Mouse (Mus musculus) limb, embryonic 14.5 days (tissue): ENCODE data around the gene Tmem239. TPM values are rescaled to one million over a fixed set of nuclear protein-coding genes. Genes with fewer than 3 reads are reported as not detected.

Experiments used
- ATAC-seq: fragments of 200-750 bp; cut with Nextera tagmentation; 2 replicates; pipeline ENCODE4 v1.8.0; 2017; ENCODE audit warnings: low read depth, moderate number of reproducible peaks, moderate TSS enrichment; ENCODE audit not compliant: low FRiP score
- DNase-seq: peaks from one replicate; pipeline ENCODE4 v3.0.0-alpha.2; 2015; ENCODE audit warnings: low spot score
- H3K27ac ChIP-seq: fragments of 300-500 bp; sonication (generic); replicated peaks from 2 replicates; pipeline ENCODE4 v1.5.1; 2014; ENCODE audit warnings: low read depth, mild to moderate bottlenecking, low read length, moderate library complexity, mixed read lengths
- H3K27me3 ChIP-seq: fragments of 300-500 bp; sonication (generic); 2 replicates; pipeline ENCODE4 v1.6.1; 2014; ENCODE audit warnings: low read length, mixed read lengths; ENCODE audit not compliant: control insufficient read depth, insufficient read depth
- H3K36me3 ChIP-seq: fragments of 300-500 bp; sonication (generic); 2 replicates; pipeline ENCODE4 v1.6.1; 2014; ENCODE audit warnings: mild to moderate bottlenecking, low read length, moderate library complexity, mixed read lengths; ENCODE audit not compliant: control insufficient read depth, insufficient read depth
- H3K4me1 ChIP-seq: fragments of 300-500 bp; sonication (generic); 2 replicates; pipeline ENCODE4 v1.6.1; 2014; ENCODE audit warnings: antibody characterized with exemption, low read length, mixed read lengths; ENCODE audit not compliant: control insufficient read depth, insufficient read depth
- H3K4me2 ChIP-seq: fragments of 300-500 bp; sonication (generic); replicated peaks from 2 replicates; pipeline ENCODE4 v1.6.1; 2014; ENCODE audit warnings: low read depth, mild to moderate bottlenecking, low read length, moderate library complexity; ENCODE audit not compliant: severe bottlenecking
- H3K4me3 ChIP-seq: fragments of 300-500 bp; sonication (generic); replicated peaks from 2 replicates; pipeline ENCODE4 v1.5.1; 2014; ENCODE audit warnings: low read length
- H3K9ac ChIP-seq: fragments of 300-500 bp; sonication (generic); 2 replicates; pipeline ENCODE4 v1.6.1; 2014; ENCODE audit warnings: mild to moderate bottlenecking, low read depth, low read length, moderate library complexity; ENCODE audit not compliant: severe bottlenecking
- H3K9me3 ChIP-seq: fragments of 300-500 bp; sonication (generic); 2 replicates; pipeline ENCODE4 v1.6.1; 2016; ENCODE audit warnings: low read length; ENCODE audit not compliant: control insufficient read depth
- POLR2A ChIP-seq: fragments of 200-500 bp; IDR thresholded peaks from 2 replicates; pipeline ENCODE4 v1.8.0; 2012; ENCODE audit warnings: inconsistent platforms, mild to moderate bottlenecking, moderate library complexity, borderline replicate concordance; ENCODE audit not compliant: insufficient read depth, insufficient read length; ENCODE audit errors: extremely low read depth
- WGBS: fragments of 180-500 bp; shearing (Covaris S2); extraction: QIAGEN DNeasy Blood & Tissue Kit; methylation state at CpG from one replicate; pipeline ENCODE4 v1.1.7; 2014; 5-methylcytosine and 5-hydroxymethylcytosine counted together
- polyA plus RNA-seq, 2 experiments: library from polyadenylated mRNA; depleted of rRNA in 1 of 2; stranded (reverse) in 1 of 2; unstranded in 1 of 2; fragments of >200 nt; fragmentation: Nextera tagmentation in 1 of 2; extraction: Ambion mirVana in 1 of 2; gene quantifications; 2 replicates each; pipeline versions ENCODE4 v1.2.1 to v1.2.3; 2012 to 2014

Gene Tmem239
- polyA plus RNA-seq, 2 experiments: not detected

GRCm38 (mm10) chr2:130411558-130412495, 5.5 kb downstream of the Tmem239 start:
- 0 out of 2 replicates have a peak, but pooled peaks cover 5% of the 10 kb centered on the region for H3K36me3 ChIP-seq
- H3K27ac ChIP-seq: peak overlapping the region; percentile 11

GRCm38 (mm10) chr2:130412775-130413174, 6.5 kb downstream of the Tmem239 start:
- no peak overlapping the region for H3K27ac ChIP-seq

More at GRCm38 (mm10) chr2:130411558-130412495, 5.5 kb downstream of the Tmem239 start:
- ATAC-seq (peak; percentile 72), DNase-seq (peak; percentile 87)
- Histone ChIP-seq H3K9me3 (no peaks in the 10 kb centered on the region), H3K4me1 (peaks cover 31% of the 10 kb centered on the region), H3K4me2 (no peak overlapping the region), H3K4me3 (no peak overlapping the region), H3K27me3 (no peaks in the 10 kb centered on the region), H3K9ac (no peak overlapping the region)
- no peak for TF ChIP-seq POLR2A
- 34% methylated on average over 16 of the region's 16 CpGs for WGBS

GRCm38 (mm10) chr2:130414094-130414856, 8.0 kb downstream of the Tmem239 start:
- Histone ChIP-seq H3K27me3 (no peaks in the 10 kb centered on the region), H3K9ac (no peak overlapping the region), H3K27ac (no peak overlapping the region), H3K4me1 (peaks cover 13% of the 10 kb centered on the region), H3K9me3 (no peaks in the 10 kb centered on the region), H3K4me2 (no peak overlapping the region), H3K36me3 (peaks cover 14% of the 10 kb centered on the region), H3K4me3 (no peak overlapping the region)
- no peak for TF ChIP-seq POLR2A
- ATAC-seq (no peak), DNase-seq (no peak)
- 81% methylated on average over 6 of the region's 6 CpGs for WGBS

More at GRCm38 (mm10) chr2:130412775-130413174, 6.5 kb downstream of the Tmem239 start:
- Histone ChIP-seq H3K9ac (no peak overlapping the region), H3K4me3 (no peak overlapping the region), H3K27me3 (no peaks in the 10 kb centered on the region), H3K4me1 (peaks cover 27% of the 10 kb centered on the region), H3K9me3 (no peaks in the 10 kb centered on the region), H3K4me2 (no peak overlapping the region), H3K36me3 (0 out of 2 replicates have a peak, but pooled peaks cover 5% of the 10 kb centered on the region)
- ATAC-seq (no peak), DNase-seq (no peak)
- WGBS: 84% methylated on average over 3 of the region's 3 CpGs
- TF ChIP-seq POLR2A: no peak

- Histone ChIP-seq H3K4me2 (no peak overlapping the region), H3K4me3 (no peak overlapping the region), H3K27ac (no peak overlapping the region), H3K36me3 (peaks cover 17% of the 10 kb centered on the region), H3K9me3 (no peaks in the 10 kb centered on the region), H3K4me1 (peaks cover 17% of the 10 kb centered on the region), H3K27me3 (no peaks in the 10 kb centered on the region), H3K9ac (no peak overlapping the region)
- WGBS: 96% methylated on average over 26 of the region's 26 CpGs
- ATAC-seq (no peak), DNase-seq (no peak)
- TF ChIP-seq POLR2A: no peak
Measured at GRCm38 (mm10) chr2:130421781-130422620, 15.7 kb downstream of the Tmem239 start.
